Mouse (Mus musculus) limb, embryonic 12.5 days (tissue): ENCODE measurements around the gene Trat1. TPM values are rescaled to one million over a fixed set of nuclear protein-coding genes. Genes with fewer than 3 reads are reported as not detected.

Experiments
- ATAC-seq: fragments of 200-750 bp; cut with Nextera tagmentation; 2 replicates; pipeline ENCODE4 v1.8.0; 2017; ENCODE audit warnings: low read depth, moderate TSS enrichment; ENCODE audit not compliant: insufficient number of reproducible peaks, insufficient read depth, low FRiP score, low TSS enrichment
- H3K27ac ChIP-seq: fragments of 300-500 bp; sonication (generic); 2 replicates; pipeline ENCODE4 v1.5.1; 2016; ENCODE audit warnings: mild to moderate bottlenecking, moderate library complexity
- H3K27me3 ChIP-seq: fragments of 300-500 bp; sonication (generic); 2 replicates; pipeline ENCODE4 v1.6.1; 2016; ENCODE audit warnings: mild to moderate bottlenecking, moderate library complexity
- H3K36me3 ChIP-seq: fragments of 300-500 bp; sonication (generic); 2 replicates; pipeline ENCODE4 v1.6.1; 2016; ENCODE audit warnings: mild to moderate bottlenecking, moderate library complexity
- H3K4me1 ChIP-seq: fragments of 300-500 bp; sonication (generic); replicated peaks from 2 replicates; pipeline ENCODE4 v1.6.1; 2016
- H3K4me2 ChIP-seq: fragments of 300-500 bp; sonication (generic); 2 replicates; pipeline ENCODE4 v1.6.1; 2016; ENCODE audit warnings: mild to moderate bottlenecking, moderate library complexity
- H3K4me3 ChIP-seq: fragments of 300-500 bp; sonication (generic); replicated peaks from 2 replicates; pipeline ENCODE4 v1.5.1; 2016; ENCODE audit warnings: mild to moderate bottlenecking
- H3K9ac ChIP-seq: fragments of 300-500 bp; sonication (generic); replicated peaks from 2 replicates; pipeline ENCODE4 v1.6.1; 2016; ENCODE audit warnings: mild to moderate bottlenecking, moderate library complexity
- H3K9me3 ChIP-seq: fragments of 300-500 bp; sonication (generic); 2 replicates; pipeline ENCODE4 v1.6.1; 2016; ENCODE audit warnings: mild to moderate bottlenecking, moderate library complexity
- WGBS: fragments of 180-500 bp; shearing (Covaris S2); methylation state at CpG from one replicate; pipeline ENCODE4 v1.1.7; 2016; 5-methylcytosine and 5-hydroxymethylcytosine counted together
- polyA plus RNA-seq: library from polyadenylated mRNA; unstranded; fragments of >200 nt; fragmentation: Nextera tagmentation; extraction: Ambion mirVana; gene quantifications from 2 replicates; pipeline ENCODE4 v1.2.1, GENCODE M21; 2016

The Trat1 gene
- polyA plus RNA-seq, result not detected in 2 replicates

- no peaks in the 10 kb centered on the region for H3K27me3 ChIP-seq
- ATAC-seq, result no peak
- 89% methylated on average over 3 of the region's 3 CpGs for WGBS
- no peaks in the 10 kb centered on the region for H3K4me1 ChIP-seq
- H3K9me3 ChIP-seq, result no peaks in the 10 kb centered on the region
- H3K9ac ChIP-seq, result no peak within 1 kb of the TSS
- no peak within 1 kb of the TSS for H3K4me3 ChIP-seq
- no peak within 1 kb of the TSS for H3K4me2 ChIP-seq
- no peak within 1 kb of the TSS for H3K27ac ChIP-seq
- H3K36me3 ChIP-seq, result no peaks in the 10 kb centered on the region
These were observed at the start of gene Trat1 for GRCm38 (mm10) chr16:48771971-48772445. Gene Trat1, minus strand, starts transcription at chr16:48772021.

- 94% methylated on average over 6 of the region's 6 CpGs for WGBS
- H3K36me3 ChIP-seq, result no peaks in the 10 kb centered on the region
- no peaks in the 10 kb centered on the region for H3K9me3 ChIP-seq
- H3K27ac ChIP-seq, result no peak overlapping the region
- H3K4me1 ChIP-seq, result no peaks in the 10 kb centered on the region
- no peak for ATAC-seq
- H3K4me3 ChIP-seq, result no peak overlapping the region
- no peaks in the 10 kb centered on the region for H3K27me3 ChIP-seq
- no peak overlapping the region for H3K9ac ChIP-seq
- no peak overlapping the region for H3K4me2 ChIP-seq
These were observed 46.7 kb upstream of the Trat1 start for GRCm38 (mm10) chr16:48818524-48818923.

- Histone ChIP-seq H3K27ac (no peak within 1 kb of the TSS), H3K4me2 (no peak within 1 kb of the TSS), H3K9me3 (no peaks in the 10 kb centered on the region), H3K4me3 (no peak within 1 kb of the TSS), H3K27me3 (no peaks in the 10 kb centered on the region), H3K36me3 (no peaks in the 10 kb centered on the region), H3K4me1 (no peaks in the 10 kb centered on the region), H3K9ac (no peak within 1 kb of the TSS)
- ATAC-seq, result no peak
- 97% methylated on average over 2 of the region's 2 CpGs for WGBS
These were observed 44.9 kb upstream of the Trat1 start, which contains the start of gene Retnlb for GRCm38 (mm10) chr16:48816695-48817094. Gene Retnlb, plus strand, starts transcription at chr16:48816856.

GRCm38 (mm10) chr16:48811881-48812436 lies 40.1 kb upstream of the Trat1 start:
- no peak for ATAC-seq
- Histone ChIP-seq H3K4me2 (no peak overlapping the region), H3K4me1 (no peaks in the 10 kb centered on the region), H3K9ac (no peak overlapping the region), H3K4me3 (no peak overlapping the region), H3K27me3 (no peaks in the 10 kb centered on the region), H3K27ac (no peak overlapping the region), H3K9me3 (no peaks in the 10 kb centered on the region), H3K36me3 (no peaks in the 10 kb centered on the region)
- 73% methylated on average over 7 of the region's 7 CpGs for WGBS

- no peaks in the 10 kb centered on the region for H3K4me1 ChIP-seq
- no peaks in the 10 kb centered on the region for H3K9me3 ChIP-seq
- no peaks in the 10 kb centered on the region for H3K27me3 ChIP-seq
- WGBS, result 57% methylated on average over 2 of the region's 2 CpGs
- H3K27ac ChIP-seq, result no peak overlapping the region
- H3K4me2 ChIP-seq, result no peak overlapping the region
- H3K36me3 ChIP-seq, result no peaks in the 10 kb centered on the region
- no peak overlapping the region for H3K9ac ChIP-seq
- ATAC-seq, result no peak
- H3K4me3 ChIP-seq, result no peak overlapping the region
These were observed 37.6 kb upstream of the Trat1 start for GRCm38 (mm10) chr16:48809374-48809773.

GRCm38 (mm10) chr16:48806521-48806920 lies 34.7 kb upstream of the Trat1 start:
- 83% methylated on average over 1 of the region's 1 CpGs for WGBS
- Histone ChIP-seq H3K4me1 (no peaks in the 10 kb centered on the region), H3K27ac (no peak overlapping the region), H3K4me3 (no peak overlapping the region), H3K36me3 (no peaks in the 10 kb centered on the region), H3K4me2 (no peak overlapping the region), H3K9me3 (no peaks in the 10 kb centered on the region), H3K9ac (no peak overlapping the region), H3K27me3 (no peaks in the 10 kb centered on the region)
- ATAC-seq, result no peak

- 86% methylated on average over 1 of the region's 1 CpGs for WGBS
- Histone ChIP-seq H3K27me3 (no peaks in the 10 kb centered on the region), H3K4me2 (no peak overlapping the region), H3K36me3 (no peaks in the 10 kb centered on the region), H3K9ac (no peak overlapping the region), H3K27ac (no peak overlapping the region), H3K4me3 (no peak overlapping the region), H3K4me1 (no peaks in the 10 kb centered on the region), H3K9me3 (no peaks in the 10 kb centered on the region)
- no peak for ATAC-seq
These were observed 33.6 kb upstream of the Trat1 start for GRCm38 (mm10) chr16:48805412-48805811.

GRCm38 (mm10) chr16:48800906-48801305 lies 29.1 kb upstream of the Trat1 start:
- ATAC-seq, result no peak
- H3K36me3 ChIP-seq, result no peaks in the 10 kb centered on the region
- H3K9ac ChIP-seq, result no peak overlapping the region
- H3K27me3 ChIP-seq, result no peaks in the 10 kb centered on the region
- no peaks in the 10 kb centered on the region for H3K9me3 ChIP-seq
- no peak overlapping the region for H3K4me3 ChIP-seq
- 91% methylated on average over 2 of the region's 2 CpGs for WGBS
- no peak overlapping the region for H3K27ac ChIP-seq
- H3K4me2 ChIP-seq, result no peak overlapping the region
- H3K4me1 ChIP-seq, result no peaks in the 10 kb centered on the region

GRCm38 (mm10) chr16:48799470-48799869 lies 27.6 kb upstream of the Trat1 start:
- H3K4me1 ChIP-seq, result no peaks in the 10 kb centered on the region

GRCm38 (mm10) chr16:48798285-48798684 lies 26.5 kb upstream of the Trat1 start:
- H3K27ac ChIP-seq, result no peak overlapping the region
- no peak for ATAC-seq
- no peaks in the 10 kb centered on the region for H3K4me1 ChIP-seq
- H3K4me2 ChIP-seq, result no peak overlapping the region
- no peaks in the 10 kb centered on the region for H3K27me3 ChIP-seq
- no peaks in the 10 kb centered on the region for H3K36me3 ChIP-seq
- no peak overlapping the region for H3K9ac ChIP-seq
- 79% methylated on average over 3 of the region's 3 CpGs for WGBS
- H3K4me3 ChIP-seq, result no peak overlapping the region
- no peaks in the 10 kb centered on the region for H3K9me3 ChIP-seq

More at GRCm38 (mm10) chr16:48799470-48799869, 27.6 kb upstream of the Trat1 start:
- Histone ChIP-seq H3K4me3 (no peak overlapping the region), H3K9ac (no peak overlapping the region), H3K36me3 (no peaks in the 10 kb centered on the region), H3K27me3 (no peaks in the 10 kb centered on the region), H3K4me2 (no peak overlapping the region), H3K9me3 (no peaks in the 10 kb centered on the region), H3K27ac (no peak overlapping the region)
- ATAC-seq, result no peak
- 95% methylated on average over 3 of the region's 3 CpGs for WGBS

GRCm38 (mm10) chr16:48788704-48789185 lies 16.9 kb upstream of the Trat1 start:
- ATAC-seq, result no peak
- no peak overlapping the region for H3K4me3 ChIP-seq
- no peak overlapping the region for H3K9ac ChIP-seq
- H3K9me3 ChIP-seq, result no peaks in the 10 kb centered on the region
- H3K27me3 ChIP-seq, result no peaks in the 10 kb centered on the region
- WGBS, result 52% methylated on average over 4 of the region's 4 CpGs
- 0 out of 2 replicates have a peak, but pooled peaks cover 3% of the 10 kb centered on the region for H3K4me1 ChIP-seq
- no peaks in the 10 kb centered on the region for H3K36me3 ChIP-seq
- H3K4me2 ChIP-seq, result no peak overlapping the region
- H3K27ac ChIP-seq, result no peak overlapping the region

GRCm38 (mm10) chr16:48786258-48786657 lies 14.4 kb upstream of the Trat1 start:
- Histone ChIP-seq H3K27ac (no peak overlapping the region), H3K27me3 (no peaks in the 10 kb centered on the region), H3K4me3 (no peak overlapping the region), H3K4me1 (0 out of 2 replicates have a peak, but pooled peaks cover 3% of the 10 kb centered on the region), H3K36me3 (no peaks in the 10 kb centered on the region), H3K9me3 (no peaks in the 10 kb centered on the region), H3K4me2 (no peak overlapping the region), H3K9ac (no peak overlapping the region)
- 82% methylated on average over 3 of the region's 3 CpGs for WGBS
- ATAC-seq, result no peak
